Mouse (Mus musculus) kidney, postnatal 0 days (tissue): ENCODE measurements around the gene Man1a2. TPM values are rescaled to one million over a fixed set of nuclear protein-coding genes. Genes with fewer than 3 reads are reported as not detected.

ENCODE experiments used
- ATAC-seq: fragments of 200-750 bp; cut with Nextera tagmentation; replicated peaks from 2 replicates; pipeline ENCODE4 v1.8.0; 2017; ENCODE audit warnings: low read depth, moderate number of reproducible peaks, moderate TSS enrichment, moderate library complexity; ENCODE audit not compliant: low FRiP score
- DNase-seq: peaks from one replicate; pipeline ENCODE4 v3.0.0-alpha.2; 2016; ENCODE audit warnings: low spot score
- H3K27ac ChIP-seq: fragments of 300-500 bp; sonication (generic); 2 replicates; pipeline ENCODE4 v1.5.1; 2014; ENCODE audit warnings: mild to moderate bottlenecking
- H3K27me3 ChIP-seq: fragments of 300-500 bp; sonication (generic); 2 replicates; pipeline ENCODE4 v1.6.1; 2014; ENCODE audit warnings: low read length, mixed read lengths; ENCODE audit not compliant: insufficient read depth
- H3K36me3 ChIP-seq: fragments of 300-500 bp; sonication (generic); 2 replicates; pipeline ENCODE4 v1.6.1; 2014; ENCODE audit warnings: low read length, mixed read lengths; ENCODE audit not compliant: insufficient read depth
- H3K4me1 ChIP-seq: fragments of 300-500 bp; sonication (generic); replicated peaks from 2 replicates; pipeline ENCODE4 v1.6.1; 2014; ENCODE audit warnings: antibody characterized with exemption, low read length, mixed read lengths; ENCODE audit not compliant: insufficient read depth
- H3K4me2 ChIP-seq: fragments of 300-500 bp; sonication (generic); 2 replicates; pipeline ENCODE4 v1.6.1; 2014; ENCODE audit warnings: mild to moderate bottlenecking, low read length, moderate library complexity, mixed read lengths
- H3K4me3 ChIP-seq: fragments of 300-500 bp; sonication (generic); replicated peaks from 2 replicates; pipeline ENCODE4 v1.5.1; 2014; ENCODE audit warnings: low read depth, low read length
- H3K9ac ChIP-seq: fragments of 300-500 bp; sonication (generic); 2 replicates; pipeline ENCODE4 v1.6.1; 2014; ENCODE audit warnings: low read depth, low read length
- H3K9me3 ChIP-seq: fragments of 300-500 bp; sonication (generic); replicated peaks from 2 replicates; pipeline ENCODE4 v1.6.1; 2016; ENCODE audit warnings: low read length, inconsistent platforms, mixed read lengths
- CTCF ChIP-seq: IDR thresholded peaks from 2 replicates; pipeline ENCODE4 v1.5.1; 2016; ENCODE audit warnings: antibody characterized with exemption, low read depth, mild to moderate bottlenecking, moderate library complexity
- WGBS: fragments of 180-500 bp; shearing (Covaris S2); extraction: QIAGEN DNeasy Blood & Tissue Kit; methylation state at CpG from one replicate; pipeline ENCODE4 v1.1.7; 2014; 5-methylcytosine and 5-hydroxymethylcytosine counted together
- polyA plus RNA-seq: library from polyadenylated mRNA; unstranded; fragments of >200 nt; fragmentation: Nextera tagmentation; extraction: Ambion mirVana; gene quantifications from 2 replicates; pipeline ENCODE4 v1.2.1, GENCODE M21; 2015

Gene Man1a2
- polyA plus RNA-seq, 1 experiment from 2014 or later: 93.2 TPM

DNA sequence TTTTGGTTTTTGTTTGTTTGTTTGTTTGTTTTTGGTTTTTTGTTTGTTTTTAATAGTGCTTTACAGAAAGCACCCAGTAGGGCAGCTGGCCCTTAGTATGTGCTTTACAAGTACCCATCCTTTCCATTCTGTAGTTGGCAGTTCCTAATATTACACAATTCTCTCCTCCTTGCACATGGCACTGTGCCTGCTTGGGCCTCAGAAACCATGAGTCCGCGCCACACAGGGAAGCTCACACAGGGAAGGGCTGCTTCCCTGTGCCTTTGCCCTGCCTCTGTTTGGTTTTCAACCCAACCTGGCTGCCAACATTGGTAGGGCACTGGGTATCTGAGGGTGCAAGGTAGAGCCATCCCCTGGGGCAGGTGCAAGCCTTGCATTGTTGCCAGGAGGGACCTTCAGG lies 148.6 kb downstream of the Man1a2 start:
- H3K27me3 ChIP-seq: no peaks in the 10 kb centered on the region
- TF ChIP-seq CTCF: no peak
- ATAC-seq: no peak
- no peak overlapping the region for H3K4me3 ChIP-seq
- no peak overlapping the region for H3K27ac ChIP-seq
- H3K9ac ChIP-seq: no peak overlapping the region
- 96% methylated on average over 2 of the region's 2 CpGs for WGBS
- no peaks in the 10 kb centered on the region for H3K4me1 ChIP-seq
- H3K9me3 ChIP-seq: no peaks in the 10 kb centered on the region
- no peaks in the 10 kb centered on the region for H3K36me3 ChIP-seq
- no peak overlapping the region for H3K4me2 ChIP-seq
- DNase-seq: no peak

DNA sequence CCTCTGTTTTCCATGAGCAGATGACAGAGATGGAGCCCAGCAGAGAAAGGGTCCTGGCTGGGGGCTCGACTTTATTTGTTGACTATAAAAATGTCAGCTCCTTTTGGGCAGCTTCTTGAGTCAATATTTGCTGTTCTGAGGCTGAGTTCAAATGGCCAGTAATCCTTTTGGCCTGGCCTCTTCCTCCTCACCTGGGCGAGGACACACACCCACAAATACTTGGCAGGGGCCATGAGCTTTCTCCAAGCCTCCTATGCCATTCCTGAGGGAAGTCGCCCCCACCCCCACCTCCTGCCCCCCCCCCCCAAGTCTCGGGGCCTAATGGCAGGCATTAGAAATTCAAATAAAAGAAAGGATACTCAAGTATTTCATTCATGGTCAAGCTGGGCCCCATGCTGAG lies 149.4 kb downstream of the Man1a2 start:
- Histone ChIP-seq H3K27ac (no peak overlapping the region), H3K4me1 (no peaks in the 10 kb centered on the region), H3K27me3 (no peaks in the 10 kb centered on the region), H3K4me3 (no peak overlapping the region), H3K9ac (no peak overlapping the region), H3K9me3 (no peaks in the 10 kb centered on the region), H3K4me2 (no peak overlapping the region), H3K36me3 (no peaks in the 10 kb centered on the region)
- no peak for TF ChIP-seq CTCF
- ATAC-seq: no peak
- 49% methylated on average over 4 of the region's 4 CpGs for WGBS
- DNase-seq: no peak

DNA sequence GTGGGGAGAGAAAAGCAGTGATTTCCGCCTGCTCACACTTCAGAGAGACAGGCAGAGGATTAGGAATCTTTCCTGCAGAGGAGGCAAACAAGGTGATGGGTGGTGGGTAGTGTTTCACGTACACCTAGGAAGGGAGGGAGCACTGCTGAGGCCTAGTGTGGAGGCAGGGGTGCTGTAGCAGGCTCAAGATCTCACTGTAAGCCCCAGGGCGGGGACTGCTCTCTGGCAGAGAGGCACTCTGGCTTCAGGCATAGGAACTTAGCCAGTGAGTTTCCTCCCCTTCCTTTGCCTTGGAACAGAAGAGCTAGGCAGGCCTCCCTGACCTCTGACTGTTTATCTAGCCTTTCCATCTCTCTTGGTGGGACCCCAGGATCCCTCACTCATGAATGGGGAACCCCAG lies 150.0 kb downstream of the Man1a2 start:
- Histone ChIP-seq H3K9ac (no peak overlapping the region), H3K9me3 (no peaks in the 10 kb centered on the region), H3K4me1 (no peaks in the 10 kb centered on the region), H3K27ac (no peak overlapping the region), H3K4me3 (no peak overlapping the region), H3K27me3 (no peaks in the 10 kb centered on the region), H3K36me3 (no peaks in the 10 kb centered on the region), H3K4me2 (no peak overlapping the region)
- ATAC-seq (no peak), DNase-seq (no peak)
- WGBS: 58% methylated on average over 3 of the region's 3 CpGs
- no peak for TF ChIP-seq CTCF

DNA sequence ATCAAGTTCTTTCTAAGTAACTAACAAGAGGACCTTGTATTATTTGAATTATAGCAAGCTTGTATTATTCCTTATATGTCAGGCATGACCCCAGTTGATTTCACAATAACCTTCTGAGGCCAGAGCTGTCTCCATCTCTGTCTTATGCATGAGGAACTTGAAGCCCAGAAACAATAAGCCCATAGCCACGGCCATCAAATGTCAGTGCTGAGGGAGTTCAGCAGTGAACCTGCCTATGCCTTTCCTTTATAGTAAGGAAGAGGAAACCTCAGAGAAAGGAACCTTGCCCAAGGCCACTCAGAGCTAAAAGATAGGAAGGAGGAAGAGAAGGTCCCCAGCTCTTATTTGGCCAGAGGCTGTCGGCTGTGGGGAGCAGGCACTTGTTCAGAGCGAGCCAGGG lies 150.9 kb downstream of the Man1a2 start:
- no peak for TF ChIP-seq CTCF
- Histone ChIP-seq H3K9me3 (no peaks in the 10 kb centered on the region), H3K4me1 (no peaks in the 10 kb centered on the region), H3K9ac (no peak overlapping the region), H3K27me3 (no peaks in the 10 kb centered on the region), H3K36me3 (no peaks in the 10 kb centered on the region), H3K4me3 (no peak overlapping the region), H3K4me2 (no peak overlapping the region), H3K27ac (no peak overlapping the region)
- ATAC-seq (no peak), DNase-seq (no peak)
- 75% methylated on average over 3 of the region's 3 CpGs for WGBS

DNA sequence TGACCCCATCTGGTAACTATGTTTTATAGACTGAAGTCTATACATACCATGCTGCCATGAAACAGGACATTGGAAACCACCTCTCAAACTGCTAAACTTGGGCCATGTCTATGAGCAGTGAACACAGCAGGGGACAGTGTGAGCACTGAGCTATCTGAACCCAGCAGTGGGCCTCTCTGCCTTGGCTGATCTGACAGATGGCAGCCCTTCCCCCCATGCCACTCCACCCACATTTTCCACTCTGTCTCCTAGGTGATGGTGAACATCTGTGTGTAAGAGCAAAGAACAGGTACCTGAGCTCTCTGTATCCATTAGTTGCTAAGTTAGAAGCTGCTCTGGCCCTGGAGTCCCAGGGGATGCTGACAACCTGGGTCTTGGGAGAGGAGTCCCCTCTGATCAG lies 151.9 kb downstream of the Man1a2 start:
- Histone ChIP-seq H3K36me3 (no peaks in the 10 kb centered on the region), H3K27me3 (no peaks in the 10 kb centered on the region), H3K27ac (no peak overlapping the region), H3K9me3 (no peaks in the 10 kb centered on the region), H3K9ac (no peak overlapping the region), H3K4me1 (no peaks in the 10 kb centered on the region), H3K4me2 (no peak overlapping the region), H3K4me3 (no peak overlapping the region)
- TF ChIP-seq CTCF: no peak
- no peak for ATAC-seq
- no peak for DNase-seq

DNA sequence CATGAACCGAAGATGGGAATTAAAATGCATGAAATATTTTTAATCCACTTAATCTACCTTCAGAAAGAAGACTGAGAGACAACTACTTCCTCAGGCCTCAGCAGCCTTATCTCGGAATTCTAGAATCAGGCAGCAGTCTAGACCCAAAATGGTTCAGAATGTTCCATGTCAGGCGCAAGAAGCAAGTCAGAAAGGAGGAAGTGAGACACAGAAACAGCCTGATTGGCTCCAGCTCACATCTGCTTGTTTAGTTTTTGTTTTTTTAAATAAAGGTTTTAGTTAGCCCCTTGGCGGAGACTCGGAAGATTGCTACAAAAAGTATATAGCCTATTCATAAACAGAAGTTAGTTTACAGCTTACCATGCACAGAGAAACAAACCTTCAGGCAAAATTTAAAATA lies 154.4 kb downstream of the Man1a2 start:
- Histone ChIP-seq H3K4me2 (no peak overlapping the region), H3K4me3 (no peak overlapping the region), H3K9me3 (no peaks in the 10 kb centered on the region), H3K27ac (no peak overlapping the region), H3K4me1 (no peaks in the 10 kb centered on the region), H3K27me3 (no peaks in the 10 kb centered on the region), H3K9ac (no peak overlapping the region), H3K36me3 (no peaks in the 10 kb centered on the region)
- WGBS: 96% methylated on average over 5 of the region's 5 CpGs
- no peak for TF ChIP-seq CTCF
- ATAC-seq: no peak
- DNase-seq: no peak

DNA sequence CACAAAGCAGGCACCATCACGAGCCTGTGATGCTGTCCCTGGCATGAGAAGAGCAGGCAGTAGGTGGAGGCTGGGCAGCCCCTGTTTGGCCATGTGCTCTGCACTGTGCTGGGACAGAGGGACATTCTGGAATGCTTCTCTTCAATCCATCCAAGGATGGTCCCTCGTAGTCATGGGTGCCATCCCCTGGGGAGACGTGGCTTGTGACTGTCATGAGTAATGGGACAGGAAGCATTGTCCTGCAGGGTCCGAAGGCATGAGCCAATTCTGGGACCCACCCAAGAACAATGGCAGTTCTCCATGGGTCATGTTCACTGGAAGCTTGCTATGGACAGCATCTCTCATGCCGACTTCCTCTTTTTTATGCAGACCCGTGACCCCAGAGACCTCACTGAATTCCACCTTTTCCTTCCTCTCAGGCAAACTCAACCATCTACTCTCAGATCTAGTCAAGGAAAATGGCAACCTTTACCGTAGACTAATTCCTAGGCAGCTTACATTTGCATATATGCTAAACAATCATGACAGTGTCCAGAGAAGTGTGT lies 155.0 kb downstream of the Man1a2 start:
- ATAC-seq (no peak), DNase-seq (no peak)
- H3K27me3 ChIP-seq: no peaks in the 10 kb centered on the region
- no peaks in the 10 kb centered on the region for H3K36me3 ChIP-seq
- no peak for TF ChIP-seq CTCF
- H3K9ac ChIP-seq: no peak overlapping the region
- no peak overlapping the region for H3K27ac ChIP-seq
- 72% methylated on average over 7 of the region's 7 CpGs for WGBS
- H3K4me1 ChIP-seq: no peaks in the 10 kb centered on the region
- H3K4me3 ChIP-seq: no peak overlapping the region
- H3K9me3 ChIP-seq: no peaks in the 10 kb centered on the region
- no peak overlapping the region for H3K4me2 ChIP-seq
